Mouse (Mus musculus) ES-CJ7 (cell line): ENCODE measurements around the gene Hist2h2ac.
A peak's percentile ranks its signal among the peaks of the same experiment; 100 is the strongest.
"Not testable (repeated sequence)": the region's sequence is repeated elsewhere in the genome, so short reads cannot be mapped to it uniquely, and the experiment has no call there.

Source experiments
- DNase-seq: peaks from one replicate; pipeline ENCODE4 v3.0.0; 2011; ENCODE audit warnings: low read depth, low spot score

Hist2h2ac gene

DNA sequence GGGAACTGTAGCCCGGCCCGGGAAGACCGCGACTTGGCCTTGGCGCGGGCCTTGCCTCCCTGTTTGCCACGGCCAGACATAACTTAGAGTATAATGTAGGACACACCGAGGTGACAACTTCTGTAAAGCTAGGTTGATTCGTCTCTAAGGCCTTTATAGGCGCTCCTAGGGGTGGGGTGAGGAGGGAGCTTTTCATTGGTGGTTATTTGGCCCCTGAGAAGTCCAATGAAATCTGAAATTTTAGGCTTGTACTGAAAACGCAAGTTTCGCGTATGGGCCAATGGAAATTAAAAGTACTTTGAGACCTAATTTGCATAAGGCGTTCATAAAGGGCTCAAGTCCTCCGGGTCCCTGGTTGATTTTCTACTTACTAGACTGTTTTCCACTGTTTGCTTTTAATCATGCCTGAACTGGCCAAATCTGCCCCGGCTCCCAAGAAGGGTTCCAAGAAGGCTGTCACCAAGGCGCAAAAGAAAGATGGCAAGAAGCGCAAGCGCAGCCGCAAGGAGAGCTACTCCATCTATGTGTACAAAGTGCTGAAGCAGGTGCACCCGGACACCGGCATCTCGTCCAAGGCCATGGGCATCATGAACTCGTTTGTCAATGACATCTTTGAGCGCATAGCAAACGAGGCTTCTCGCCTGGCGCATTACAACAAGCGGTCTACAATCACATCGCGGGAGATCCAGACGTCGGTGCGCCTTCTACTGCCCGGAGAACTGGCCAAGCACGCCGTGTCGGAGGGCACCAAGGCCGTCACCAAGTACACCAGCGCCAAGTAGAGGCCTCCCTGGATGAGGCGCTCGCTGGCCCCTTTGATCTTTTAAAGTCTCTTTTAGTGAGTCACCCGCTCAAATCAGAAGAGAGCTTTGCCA is at the start of gene Hist2h2ac, which contains the start of gene Hist2h2be:
Hist2h2ac (minus strand) TSS at position 116 of the 875 bp plus-strand sequence.
Hist2h2be (plus strand) TSS at position 355 of the 875 bp plus-strand sequence.
- DNase-seq = peak; percentile 96

DNA sequence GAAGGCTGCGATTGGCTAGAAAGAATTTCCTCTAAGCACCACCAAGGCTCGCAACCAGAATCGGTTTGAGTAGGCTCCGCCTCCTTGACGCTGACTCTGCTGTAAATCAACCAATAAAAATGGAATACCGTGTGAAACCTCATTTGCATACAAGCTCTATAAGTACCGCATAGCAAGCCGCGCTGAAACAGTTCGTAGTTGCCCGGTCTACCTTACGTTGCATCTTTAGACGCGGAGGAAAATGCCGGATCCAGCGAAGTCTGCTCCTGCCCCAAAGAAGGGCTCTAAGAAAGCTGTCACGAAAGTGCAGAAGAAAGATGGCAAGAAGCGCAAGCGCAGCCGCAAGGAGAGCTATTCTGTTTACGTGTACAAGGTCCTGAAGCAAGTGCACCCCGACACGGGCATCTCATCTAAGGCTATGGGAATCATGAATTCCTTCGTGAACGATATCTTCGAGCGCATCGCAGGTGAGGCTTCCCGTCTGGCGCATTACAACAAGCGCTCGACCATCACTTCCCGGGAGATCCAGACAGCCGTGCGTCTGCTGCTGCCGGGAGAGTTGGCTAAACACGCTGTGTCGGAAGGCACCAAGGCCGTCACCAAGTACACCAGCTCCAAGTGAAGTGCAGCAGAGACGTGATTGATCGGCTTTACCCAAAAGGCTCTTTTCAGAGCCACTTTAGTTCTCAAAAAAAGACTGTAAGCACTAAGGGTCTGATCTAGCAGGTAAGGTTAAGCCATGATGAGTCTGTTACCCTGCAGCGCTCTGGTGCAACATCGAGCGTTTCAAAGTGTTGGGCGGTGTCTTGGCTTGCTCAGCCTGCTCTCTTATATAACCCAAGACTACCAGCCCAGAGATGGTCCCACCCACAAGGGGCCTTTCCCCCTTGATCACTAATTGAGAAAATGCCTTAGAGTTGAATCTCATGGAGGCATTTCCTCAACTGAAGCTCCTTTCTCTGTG is 49.1 kb upstream of the Hist2h2ac start, which contains the start of gene Hist2h2bb:
Hist2h2bb (plus strand) TSS at position 242 of the 964 bp plus-strand sequence.
- DNase-seq = peak; percentile 99

DNA sequence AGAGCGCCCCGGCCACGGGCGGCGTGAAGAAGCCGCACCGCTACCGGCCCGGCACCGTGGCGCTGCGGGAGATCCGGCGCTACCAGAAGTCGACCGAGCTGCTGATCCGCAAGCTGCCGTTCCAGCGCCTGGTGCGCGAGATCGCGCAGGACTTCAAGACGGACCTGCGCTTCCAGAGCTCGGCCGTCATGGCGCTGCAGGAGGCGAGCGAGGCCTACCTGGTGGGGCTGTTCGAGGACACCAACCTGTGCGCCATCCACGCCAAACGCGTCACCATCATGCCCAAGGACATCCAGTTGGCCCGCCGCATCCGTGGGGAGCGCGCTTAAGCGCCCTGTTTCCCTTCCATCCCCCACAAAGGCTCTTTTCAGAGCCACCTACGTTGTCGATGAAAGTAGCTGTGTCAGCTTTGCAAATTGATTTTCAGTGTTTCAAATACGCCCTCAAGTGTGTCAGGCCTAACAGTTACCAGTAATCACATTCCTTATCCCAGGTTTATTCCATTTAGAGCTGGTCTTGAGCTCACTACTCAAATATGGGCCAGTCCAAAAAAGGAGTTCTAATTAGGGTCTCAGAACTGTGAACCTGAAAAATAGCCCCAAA is 48.2 kb upstream of the Hist2h2ac start:
- DNase-seq = not testable (repeated sequence)

DNA sequence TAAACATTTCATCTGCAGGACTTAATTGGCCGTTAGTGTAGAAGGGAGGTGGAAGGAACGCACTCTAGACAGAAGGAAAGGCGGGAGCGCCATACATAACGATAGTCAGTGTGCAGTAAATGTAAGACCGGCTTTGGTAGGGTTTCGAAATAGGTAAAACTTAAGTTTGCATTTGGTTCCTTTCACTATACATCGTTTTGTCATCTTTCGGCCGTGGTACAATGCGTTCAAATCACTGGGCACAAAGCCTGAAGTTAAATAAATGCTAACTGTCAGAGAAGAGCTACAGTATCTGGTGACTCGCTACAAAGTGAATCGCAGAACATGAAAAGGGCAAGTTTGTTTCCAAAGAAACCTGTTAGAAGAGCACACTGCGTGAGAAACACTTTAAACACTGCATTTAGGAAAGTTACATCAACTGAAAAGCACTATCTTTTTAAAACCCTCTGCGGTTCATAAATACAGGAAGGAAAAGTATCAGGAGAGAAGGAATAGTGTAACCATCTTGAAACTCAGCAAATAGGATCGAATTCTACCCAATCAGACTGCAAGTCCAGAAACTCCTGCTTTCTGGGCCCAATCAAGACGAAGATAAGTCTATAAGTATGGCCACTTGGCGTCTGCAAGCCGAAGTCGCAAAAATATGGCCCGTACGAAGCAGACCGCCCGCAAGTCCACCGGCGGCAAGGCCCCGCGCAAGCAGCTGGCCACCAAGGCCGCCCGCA is 47.5 kb upstream of the Hist2h2ac start, which contains the start of gene Hist2h3b:
Hist2h3b (plus strand) TSS at position 604 of the 725 bp plus-strand sequence.
- peak; percentile 94 for DNase-seq

DNA sequence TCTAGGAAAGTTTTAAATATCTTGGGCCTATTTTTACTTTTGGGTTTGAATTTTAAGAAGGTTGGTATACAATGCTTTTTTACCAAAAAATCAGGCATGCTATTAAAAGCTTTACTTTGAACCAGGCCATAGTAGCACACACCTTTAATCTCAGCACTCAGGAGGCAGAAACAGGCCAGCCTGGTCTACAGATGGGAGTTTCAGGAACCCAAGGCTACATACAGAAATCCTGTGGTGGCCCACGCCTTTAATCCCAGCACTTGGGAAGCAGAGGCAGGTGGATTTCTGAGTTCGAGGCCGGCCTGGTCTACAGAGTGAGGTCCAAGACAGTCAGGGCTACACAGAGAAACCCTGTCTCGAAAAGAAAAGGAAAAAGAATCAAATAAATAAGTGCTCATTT is 46.9 kb upstream of the Hist2h2ac start:
- DNase-seq = no peak

DNA sequence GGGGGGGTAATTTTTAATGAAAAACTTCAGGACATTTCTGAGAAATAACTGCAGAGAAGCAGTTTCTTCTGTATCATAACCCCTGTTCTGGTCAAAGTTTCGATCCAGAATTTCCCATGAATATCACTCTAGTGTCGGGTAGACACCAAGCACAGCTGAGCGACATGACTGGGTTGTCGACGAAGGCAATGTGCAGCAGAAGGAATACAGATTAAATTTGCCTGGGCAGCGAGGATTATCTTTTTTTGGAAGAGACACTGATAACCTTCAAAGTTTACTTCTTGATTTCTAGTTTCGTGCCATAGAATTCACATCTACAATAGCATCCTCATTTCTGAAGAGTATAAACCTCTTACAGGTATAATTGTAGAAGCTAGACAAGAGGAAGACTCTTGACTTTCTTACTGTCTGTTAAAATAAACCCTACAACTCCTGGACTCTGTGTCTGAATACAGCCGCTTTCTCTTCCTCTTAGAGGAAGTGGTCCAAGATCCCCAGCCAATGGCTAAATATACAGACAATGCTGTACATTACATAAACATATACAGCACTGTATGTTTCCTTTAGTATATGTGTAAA is 45.5 kb upstream of the Hist2h2ac start:
- DNase-seq = no peak

DNA sequence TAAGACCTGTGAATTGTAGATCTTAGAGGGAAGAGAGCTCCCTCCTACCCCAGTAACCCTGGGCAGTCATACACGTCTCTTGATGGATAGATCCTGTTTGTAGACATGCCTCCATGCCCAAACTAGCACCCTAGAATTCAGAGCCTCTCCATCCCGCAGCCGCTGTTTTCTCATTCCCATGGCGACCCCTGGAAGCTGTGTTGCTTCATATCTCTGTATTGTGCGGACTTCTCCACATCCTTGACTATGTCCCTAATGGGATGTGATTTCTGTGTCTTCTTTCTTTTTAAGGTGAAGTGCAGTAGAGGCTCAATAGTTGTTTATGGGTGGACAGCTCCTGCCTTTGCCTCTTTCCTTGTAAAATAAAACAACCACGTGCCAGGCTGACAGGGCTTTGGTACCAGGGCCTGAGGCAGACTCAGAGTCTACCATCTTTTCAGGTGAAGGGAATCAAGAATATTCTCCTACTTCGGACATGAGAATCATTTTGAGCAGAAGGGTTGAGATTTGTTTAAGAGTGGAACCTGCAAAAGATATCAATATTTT is 43.8 kb upstream of the Hist2h2ac start:
- DNase-seq = no peak

DNA sequence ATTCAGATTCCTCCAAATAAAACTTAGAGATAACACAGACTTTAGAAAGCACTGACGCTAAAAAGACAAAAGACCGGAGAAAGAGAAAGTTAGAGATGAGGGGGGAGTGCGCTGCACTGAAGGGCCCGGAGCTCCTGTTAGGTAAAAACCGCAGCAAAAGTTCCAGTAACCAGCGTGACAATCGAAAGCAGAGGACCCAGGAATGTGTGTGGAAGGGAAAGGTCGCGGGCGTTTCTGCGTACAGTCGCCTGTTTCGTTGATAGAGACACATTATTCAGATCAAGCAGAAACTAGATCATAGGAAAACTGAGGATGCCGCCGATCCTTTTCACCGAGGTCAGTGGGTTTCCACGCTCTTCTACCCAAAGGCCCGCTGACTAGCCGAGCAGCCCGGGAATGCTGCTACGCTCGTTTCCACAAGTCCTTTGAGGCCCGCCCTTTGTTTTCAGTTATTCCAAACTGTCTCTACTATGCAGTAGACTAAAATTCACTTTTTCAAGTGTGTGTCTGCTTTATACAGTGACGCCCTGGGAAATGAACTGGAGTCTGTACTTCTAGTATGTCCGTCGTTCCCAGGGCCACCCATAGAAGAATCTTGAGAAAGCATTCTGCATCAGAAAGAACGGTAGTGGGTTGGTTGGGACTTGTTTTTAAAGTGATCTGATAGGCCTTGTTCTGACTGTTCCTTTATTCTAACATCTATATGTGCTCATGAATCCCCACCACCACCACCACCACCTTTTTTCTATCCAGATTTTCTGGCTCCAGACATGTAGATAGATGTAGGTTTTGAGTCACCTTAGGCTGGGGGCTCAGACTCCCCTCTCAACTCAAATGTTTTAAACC is 43.1 kb upstream of the Hist2h2ac start:
- peak; percentile 69 for DNase-seq

DNA sequence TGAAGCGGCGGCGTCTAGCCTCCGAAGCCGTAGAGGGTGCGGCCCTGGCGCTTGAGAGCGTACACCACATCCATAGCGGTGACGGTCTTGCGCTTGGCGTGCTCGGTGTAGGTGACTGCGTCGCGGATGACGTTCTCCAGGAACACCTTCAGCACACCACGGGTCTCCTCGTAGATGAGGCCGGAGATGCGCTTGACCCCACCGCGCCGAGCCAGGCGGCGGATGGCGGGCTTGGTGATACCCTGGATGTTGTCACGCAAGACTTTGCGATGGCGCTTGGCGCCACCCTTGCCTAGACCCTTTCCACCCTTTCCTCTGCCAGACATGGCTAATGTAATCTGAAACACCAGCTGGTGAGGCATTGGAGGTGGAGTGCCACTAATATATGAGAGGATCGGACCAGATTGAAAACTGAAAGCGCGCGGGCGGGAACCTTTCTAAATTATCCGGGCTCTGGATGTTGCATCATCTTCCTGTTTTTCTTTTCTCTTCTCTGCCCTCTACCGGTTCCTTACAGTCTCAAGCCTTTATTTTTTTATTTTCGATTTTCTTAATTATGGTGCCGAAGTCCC is 42.4 kb upstream of the Hist2h2ac start, which contains the start of gene Hist2h4:
Hist2h4 (minus strand) TSS at position 333 of the 572 bp plus-strand sequence.
- DNase-seq = peak; percentile 95

DNA sequence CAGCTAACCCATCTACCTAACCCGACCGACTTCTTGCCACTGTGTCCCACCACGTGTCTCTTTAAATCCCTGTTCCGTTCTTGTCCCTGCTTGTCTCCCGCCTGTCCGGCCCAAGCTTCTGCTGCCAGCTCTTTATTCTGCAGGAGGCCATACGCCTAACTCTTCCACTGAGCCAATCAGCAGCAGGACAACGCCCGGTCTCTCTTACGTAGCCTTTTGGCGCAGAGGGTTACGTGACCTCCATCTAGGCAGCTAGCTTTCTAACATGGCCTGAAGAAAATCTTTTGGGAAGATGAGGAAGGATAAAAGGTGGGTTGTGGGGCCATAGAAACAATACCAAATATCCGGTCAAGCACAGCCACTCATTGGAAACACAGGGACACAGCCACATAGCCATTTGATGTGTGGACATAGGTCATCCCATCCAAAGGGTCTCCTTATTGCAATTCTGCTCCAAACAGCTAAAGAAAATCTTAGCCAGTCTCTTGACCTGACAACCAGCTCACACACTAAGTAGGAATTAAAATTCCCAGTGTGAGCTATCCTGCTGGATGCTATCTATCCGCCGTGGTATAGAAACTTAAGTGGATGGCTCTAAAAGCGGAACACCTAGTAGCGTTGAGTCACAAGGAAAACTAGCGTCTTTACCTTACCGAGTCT is 41.7 kb upstream of the Hist2h2ac start:
- peak; percentile 95 for DNase-seq

DNA sequence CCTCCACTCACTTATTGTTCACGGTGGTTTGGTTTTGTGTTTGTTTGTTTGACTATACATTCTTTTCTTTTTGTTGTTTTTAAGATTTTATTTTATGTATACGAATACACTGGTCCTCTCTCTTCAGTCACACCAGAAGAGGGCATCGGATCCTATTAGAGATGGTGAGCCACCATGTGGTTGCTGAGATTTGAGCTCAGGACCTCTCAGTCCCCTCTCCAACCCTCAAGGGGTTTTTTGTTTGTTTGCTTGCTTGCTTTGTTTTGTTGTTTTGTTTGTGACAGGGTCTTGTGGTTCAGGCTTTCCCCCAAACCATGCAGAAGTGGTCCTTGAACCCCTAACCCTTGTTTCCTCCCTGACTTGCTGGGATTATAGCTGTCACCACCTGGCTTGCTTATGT is 40.9 kb upstream of the Hist2h2ac start:
- no peak for DNase-seq

DNA sequence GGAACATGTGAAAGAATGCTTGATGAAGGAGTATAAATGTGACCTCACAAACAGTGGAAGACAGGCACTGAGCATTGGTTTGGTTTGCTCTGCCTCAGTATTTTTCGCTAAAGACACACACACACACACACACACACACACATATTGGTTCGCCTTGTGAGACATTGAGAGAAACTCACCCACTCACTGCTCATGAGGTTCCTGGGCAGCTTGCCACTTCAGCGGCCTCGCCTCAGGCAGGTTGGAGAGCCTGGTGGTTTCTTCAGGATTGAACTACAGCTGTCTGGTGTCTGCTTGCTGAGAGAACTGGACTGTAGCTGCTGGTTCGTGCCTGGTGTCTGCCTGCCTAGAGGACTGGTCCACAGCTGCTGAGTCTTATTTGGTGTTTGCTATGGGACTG is 39.5 kb upstream of the Hist2h2ac start:
- DNase-seq = no peak

DNA sequence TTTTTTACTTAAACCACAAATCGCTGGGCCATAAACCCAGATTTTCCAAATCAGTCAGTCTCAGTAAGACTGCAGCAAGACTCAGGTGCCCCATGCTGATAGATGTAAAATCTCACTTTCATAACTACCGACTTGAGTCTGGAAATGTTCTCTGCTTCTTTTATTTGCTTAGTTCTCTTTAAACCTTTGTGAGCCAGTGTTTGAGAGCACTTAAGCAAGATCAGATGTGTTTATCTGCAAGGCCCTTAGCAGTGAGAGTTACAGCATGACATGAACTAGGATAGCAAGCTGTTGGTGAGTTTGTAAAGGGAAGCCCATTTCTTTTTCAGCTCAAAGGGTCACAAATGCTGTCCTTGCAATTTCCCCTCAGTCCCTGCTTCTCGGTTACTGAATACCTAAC is 36.5 kb upstream of the Hist2h2ac start:
- no peak for DNase-seq

DNA sequence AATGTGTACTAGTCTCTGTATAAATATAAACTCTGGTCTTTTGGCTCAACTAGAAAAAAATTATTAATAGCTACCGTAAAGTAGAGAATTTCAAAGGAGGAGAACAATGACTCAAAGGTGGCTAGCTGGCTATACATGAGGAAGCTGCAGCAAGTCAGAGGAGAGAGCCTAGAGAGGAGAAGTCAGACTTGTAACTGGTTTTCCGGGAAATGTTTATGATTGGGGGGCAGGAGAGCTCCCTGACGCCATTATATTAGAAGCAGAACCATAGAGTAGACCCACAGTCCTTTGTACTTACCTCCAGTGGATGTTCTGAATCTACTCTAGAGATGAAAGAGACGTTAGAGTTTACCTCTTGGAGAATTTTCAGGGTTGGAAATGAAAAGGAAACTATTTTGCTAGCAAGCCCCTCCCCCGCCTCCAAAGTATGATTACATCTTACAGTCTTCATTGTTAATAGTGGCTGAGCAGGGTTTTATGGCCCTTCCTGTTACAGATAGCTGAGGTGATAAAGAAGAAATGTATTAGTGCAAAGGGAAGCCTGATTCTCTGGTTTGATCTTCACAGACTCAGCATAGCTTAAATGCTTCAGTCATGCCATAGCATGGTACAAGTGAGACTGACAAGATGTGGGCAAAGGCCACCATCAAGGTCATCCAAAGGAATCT is 35.4 kb upstream of the Hist2h2ac start:
- DNase-seq = no peak

DNA sequence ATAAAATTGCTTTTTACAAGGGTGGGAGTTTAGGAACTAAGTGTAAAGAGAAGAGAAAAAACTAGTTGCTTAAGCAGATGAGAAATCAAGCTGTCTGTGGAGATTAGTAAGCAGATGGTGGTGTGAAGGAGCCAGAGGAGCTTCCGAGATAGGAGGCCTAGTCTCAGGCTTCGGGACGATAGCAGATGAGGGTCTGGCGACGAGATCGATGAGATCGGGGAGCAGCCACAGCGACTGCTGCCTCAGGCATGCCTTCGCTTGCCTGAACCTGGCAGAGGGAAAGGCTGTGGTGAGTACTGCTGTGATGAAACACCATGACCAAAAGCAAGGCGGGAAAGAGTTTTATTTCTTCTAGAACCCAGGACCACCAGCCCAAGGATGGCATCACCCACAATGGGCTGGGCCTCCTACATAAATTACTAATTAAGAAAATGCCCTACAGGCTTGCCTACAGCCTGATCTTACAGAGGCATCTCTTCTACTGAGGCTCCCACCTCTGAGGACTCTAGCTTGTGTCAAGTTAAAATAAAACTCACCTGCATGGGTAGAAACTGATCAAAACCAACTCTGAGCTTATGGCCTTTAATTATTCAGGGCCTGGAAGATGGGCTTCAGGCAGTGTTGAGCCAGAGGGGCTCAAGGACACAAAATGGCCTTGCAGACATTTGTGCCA is 34.1 kb upstream of the Hist2h2ac start:
- peak; percentile 81 for DNase-seq

DNA sequence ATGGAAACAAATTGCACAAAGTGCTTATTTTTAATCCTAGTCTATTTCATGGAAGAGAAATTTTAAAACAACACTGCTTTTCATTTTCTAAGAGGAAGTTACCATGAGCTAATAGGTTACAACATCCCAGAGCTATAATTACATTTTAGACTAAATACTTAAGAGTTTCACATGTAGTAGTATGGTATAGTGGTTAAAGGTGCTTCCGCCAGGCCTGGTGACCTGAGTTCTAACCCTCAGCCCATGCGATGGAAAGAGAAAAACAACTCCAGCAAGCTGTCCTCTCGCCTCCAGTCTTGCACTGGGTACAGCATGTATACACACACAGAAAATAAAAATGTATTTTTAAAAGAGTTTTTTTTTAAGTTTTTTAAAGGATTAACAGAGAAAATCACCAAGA is 31.1 kb upstream of the Hist2h2ac start:
- DNase-seq = no peak

DNA sequence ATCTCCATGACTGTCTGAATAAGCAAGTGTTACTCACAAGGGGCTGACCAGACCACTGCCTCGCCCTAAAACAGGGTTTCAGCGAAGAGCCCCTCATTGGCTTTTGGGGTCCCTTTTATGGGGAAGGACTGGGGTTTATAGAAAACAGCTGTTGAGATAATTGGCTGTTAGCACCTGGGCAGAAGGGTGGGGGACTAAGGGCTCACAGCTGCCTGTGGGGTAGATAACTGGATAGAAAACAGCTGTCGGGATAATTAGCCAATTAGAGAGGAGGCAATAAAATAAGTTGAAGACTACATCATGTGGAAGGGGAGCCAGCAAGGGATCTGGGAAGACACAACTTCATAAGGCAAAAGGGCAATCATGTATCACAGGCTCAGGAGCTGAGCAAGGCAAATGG is 30.2 kb upstream of the Hist2h2ac start:
- DNase-seq = no peak
